ENCODE assay signal across 17 mouse cellular contexts in genomic region chrX:142848032-142848431, GRCm38 (mm10).
DNase-seq lines count a peak whose midpoint lies in the region.
"Had no signal": no experiment of that assay in that cellular context is flagged by ENCODE, and none has a peak within 500 bp of the region (broad histone marks: within the 10 kb centered on the region; RNA-seq: fewer than 3 reads in every experiment).

No protein-coding gene starts in this region.

- DNase-seq in 3T3-L1 (ENCODE audit: low read depth, low spot score) (peak; percentile 62), 416B (ENCODE audit: low read depth) (peak; percentile 12), NIH3T3 (ENCODE audit: low read depth) (peak; percentile 41)
- no peak for DNase-seq in right cerebral cortex, adult 2 months (ENCODE audit: low spot score in 2 of 2)
- DNase-seq in lung, postnatal 36 days: no peak
- DNase-seq in urinary bladder, postnatal 25 days (ENCODE audit: low spot score): no peak
- DNase-seq: adrenal gland, adult 2 months; adrenal gland, postnatal 10 days; adrenal gland, postnatal 25 days; cerebellum, adult 11 months; cerebellum, adult 18-20 months; cerebellum, adult 8-10 months; cerebellum, adult 9-11 months; cerebellum, postnatal 14 days; cerebellum, postnatal 36 days; embryo, embryonic 11 days; forebrain, postnatal 0 days had no signal

Comparison
In these comparisons a context has a peak if more than half of its experiments do, and no peak if none do; other contexts are left out.
1. DNase-seq: peak in 3T3-L1 (single experiment), 416B (single experiment) and NIH3T3 (single experiment); none in right cerebral cortex, adult 2 months (0 of 2), lung, postnatal 36 days (single experiment) and urinary bladder, postnatal 25 days (single experiment).